Mouse (Mus musculus) fibroblast of lung, adult 2 months (primary cell): ENCODE measurements around the gene Afm.

Experiments
- DNase-seq: peaks from one replicate; pipeline ENCODE4 v3.0.0-alpha.2; 2011; ENCODE audit warnings: low read depth

Afm gene

DNA sequence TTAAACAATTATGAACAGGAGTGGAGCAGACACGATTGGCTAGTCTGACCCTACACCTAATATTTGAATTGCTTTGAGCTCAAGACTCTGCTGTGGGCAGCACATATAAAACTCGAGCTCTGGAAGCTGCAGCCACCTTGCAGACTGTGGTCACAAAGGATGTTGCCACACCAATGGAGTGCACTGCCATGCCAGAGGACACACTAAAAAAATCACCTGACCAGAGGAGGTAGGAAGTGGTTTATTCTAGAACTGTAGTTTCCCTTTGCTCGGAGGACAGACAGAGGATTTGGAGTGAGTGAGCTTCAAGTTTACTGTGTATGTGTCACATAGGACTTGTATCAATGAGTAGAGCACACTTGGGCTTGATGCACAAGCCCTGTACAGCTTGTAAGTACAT is 37.3 kb downstream of the Afm start:
- no peak for DNase-seq

DNA sequence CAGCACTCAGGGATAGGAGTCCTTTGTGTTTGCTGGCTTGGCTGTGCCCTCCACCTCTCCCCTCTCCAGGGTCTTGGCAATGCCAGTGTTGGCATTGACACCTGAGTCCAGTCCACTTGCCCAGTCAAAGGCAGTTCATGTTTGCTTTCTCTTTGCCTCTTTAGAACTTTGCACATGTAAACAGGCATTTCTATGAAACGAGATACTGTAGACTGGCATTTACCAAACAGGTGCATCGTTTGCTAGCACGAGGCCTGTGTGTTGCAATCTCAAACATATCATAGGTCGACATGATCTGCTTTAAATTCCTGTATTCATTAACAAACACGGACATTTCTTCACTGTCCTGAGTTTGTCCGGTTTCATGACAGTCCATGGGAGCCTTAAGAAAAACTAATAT is 42.0 kb downstream of the Afm start, which contains the start of gene 5830473C10Rik:
5830473C10Rik (plus strand) TSS at position 365 of the 400 bp plus-strand sequence.
- DNase-seq: no peak

DNA sequence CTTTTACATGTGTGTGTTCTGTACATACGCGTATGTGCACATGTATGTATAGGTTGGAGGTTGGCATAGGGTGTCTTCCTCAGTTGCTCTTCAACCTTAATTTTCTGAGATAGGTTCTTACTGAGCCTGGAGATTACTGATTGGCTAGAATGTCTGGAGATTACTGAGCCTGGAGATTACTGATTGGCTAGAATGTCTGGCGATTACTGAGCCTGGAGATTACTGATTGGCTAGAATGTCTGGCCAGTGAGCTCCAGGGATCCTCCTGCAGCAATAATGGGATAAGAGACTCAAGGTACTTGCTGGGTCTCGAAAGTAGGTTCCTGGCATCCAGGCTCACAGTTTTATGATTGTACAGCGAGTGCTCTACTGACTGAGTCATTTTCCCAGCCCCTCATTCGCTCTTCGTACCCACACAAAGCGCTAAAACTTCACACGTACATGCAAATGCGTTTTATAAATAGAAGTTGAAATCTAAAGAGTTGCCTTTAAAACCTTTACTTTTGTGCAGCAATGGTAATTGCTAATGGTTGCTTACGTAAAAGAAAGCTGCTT is 43.1 kb downstream of the Afm start:
- no peak for DNase-seq

DNA sequence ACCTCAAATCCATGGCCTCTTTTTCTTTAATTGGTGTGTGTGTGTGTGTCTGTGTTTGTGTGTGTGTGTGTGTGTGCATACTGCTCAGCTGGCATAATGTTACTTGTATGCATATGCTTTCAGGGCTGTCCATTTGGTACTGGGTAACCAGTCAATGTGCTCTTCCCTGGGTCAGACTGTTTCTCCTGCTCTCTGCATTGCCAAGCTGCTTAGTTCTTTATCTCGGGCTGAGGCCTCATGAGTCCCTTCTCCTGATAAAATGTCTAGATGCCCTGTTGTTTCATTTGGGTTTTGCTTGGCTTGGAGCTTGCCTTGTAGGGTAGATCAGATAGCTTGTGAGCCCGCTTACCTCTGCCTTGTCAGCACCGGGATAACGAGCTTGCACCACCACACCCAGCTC is 44.1 kb downstream of the Afm start:
- DNase-seq: no peak

DNA sequence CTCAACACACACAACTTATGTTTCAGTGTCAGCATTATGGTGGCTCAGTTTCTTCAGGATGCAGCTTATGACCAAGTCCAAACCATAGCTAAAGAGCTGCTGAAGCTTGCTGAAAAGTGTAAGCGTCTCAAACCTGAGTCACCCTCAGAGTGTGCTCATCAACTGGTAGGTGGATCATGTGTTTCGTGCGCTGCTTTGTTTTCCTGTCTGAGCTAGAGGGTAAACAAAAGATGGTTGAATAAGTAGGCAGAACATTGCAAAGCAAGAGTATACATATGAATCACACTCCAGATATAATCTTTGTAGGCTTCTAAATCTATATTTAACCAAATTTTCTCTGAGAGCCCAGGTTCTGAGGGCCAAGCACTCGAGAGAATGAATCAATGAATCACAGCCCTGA is 45.4 kb downstream of the Afm start:
- DNase-seq: no peak

DNA sequence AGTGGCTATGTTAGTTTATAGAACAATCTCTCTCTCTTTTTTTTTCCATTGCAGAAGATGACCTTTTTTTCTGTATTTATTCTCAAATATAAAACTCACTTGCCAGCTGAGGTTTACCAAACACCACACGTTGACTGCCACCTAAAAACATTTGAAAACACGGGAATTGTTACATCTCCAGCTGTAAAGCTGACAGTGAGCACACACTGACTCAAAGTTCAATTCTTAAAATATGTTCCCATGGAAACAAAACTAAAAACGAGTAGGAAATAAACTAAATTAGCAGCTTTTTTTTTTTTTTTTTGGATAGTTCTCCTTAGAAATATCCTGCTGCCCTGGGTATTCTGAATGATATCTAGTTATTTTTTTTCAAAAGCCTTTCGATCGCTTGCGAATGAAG is 46.5 kb downstream of the Afm start:
- no peak for DNase-seq

DNA sequence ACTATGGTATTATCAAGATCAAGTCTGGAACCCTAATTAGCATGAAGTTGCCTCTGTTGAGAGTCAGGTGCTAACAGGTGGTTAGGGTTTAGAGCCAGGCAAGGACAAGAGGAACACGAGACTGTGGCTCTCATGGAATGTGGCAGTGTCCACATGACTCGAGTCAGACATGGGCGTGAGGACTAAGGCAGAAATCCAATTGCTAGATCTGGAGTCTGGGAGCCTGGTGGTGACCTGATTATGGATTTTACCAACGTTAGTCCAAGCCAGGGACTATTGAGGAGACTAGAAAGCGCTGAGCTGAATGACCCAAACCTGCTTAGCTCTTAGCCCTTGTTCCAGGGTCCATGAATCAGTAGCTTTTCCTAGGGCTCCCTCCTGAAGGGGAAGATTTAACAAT is 49.1 kb downstream of the Afm start:
- DNase-seq: no peak

DNA sequence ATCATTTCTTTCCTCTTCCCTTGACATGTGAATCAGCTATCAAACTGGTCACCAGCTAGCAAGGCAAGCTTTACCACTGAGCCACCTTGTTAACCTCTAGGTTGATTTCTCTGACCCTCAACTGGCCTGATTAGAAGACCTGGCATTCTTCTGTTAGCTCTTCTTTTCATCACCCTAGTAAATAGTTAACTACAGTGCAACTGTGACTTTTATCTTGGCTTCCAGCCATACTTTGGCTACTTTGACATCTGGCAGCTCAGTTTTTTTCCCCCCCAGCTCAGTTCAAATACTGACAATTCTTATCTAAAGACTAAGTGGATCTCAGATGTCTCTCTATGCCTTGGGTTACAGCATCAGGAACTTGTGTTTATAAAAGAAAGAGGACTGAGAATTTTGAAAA is 49.6 kb downstream of the Afm start:
- no peak for DNase-seq

DNA sequence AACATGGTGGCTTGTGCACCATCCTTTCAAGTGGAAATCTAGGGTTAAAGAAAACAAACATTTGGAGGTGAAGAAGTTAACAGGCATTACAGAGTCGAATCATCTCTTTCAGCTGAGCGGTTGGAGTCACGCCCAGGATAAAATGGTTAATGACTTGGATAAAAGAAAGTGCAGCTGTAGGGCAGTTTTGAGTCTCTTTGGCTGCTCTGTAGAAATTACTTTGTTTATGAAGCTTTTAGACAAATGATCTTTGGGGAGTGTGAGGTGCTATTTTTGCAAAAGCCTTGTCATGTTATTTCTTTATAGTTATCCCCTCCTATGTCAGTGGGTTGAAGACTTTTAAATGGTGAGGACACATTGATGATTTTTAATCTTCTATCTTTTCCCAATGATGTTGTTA is 52.5 kb downstream of the Afm start:
- no peak for DNase-seq

DNA sequence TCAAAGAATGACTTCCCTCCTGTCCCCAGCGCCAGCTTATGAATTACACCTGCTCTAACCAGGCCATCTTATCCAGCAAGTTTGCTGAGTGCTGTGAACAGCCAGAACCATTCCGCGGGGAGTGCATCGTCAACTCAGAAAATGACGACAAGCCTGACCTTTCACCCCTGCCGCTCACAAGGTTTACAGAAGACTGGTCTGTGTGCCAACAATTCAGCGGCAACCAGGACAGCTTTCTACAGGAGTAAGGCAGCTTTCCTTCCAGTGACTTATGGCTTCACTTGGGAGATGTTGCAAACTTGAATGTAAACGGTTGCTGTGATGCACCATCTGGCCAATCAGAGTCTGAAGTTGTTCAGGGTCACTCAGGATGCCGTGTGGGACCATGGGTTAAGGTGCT is 59.0 kb downstream of the Afm start:
- DNase-seq: no peak

DNA sequence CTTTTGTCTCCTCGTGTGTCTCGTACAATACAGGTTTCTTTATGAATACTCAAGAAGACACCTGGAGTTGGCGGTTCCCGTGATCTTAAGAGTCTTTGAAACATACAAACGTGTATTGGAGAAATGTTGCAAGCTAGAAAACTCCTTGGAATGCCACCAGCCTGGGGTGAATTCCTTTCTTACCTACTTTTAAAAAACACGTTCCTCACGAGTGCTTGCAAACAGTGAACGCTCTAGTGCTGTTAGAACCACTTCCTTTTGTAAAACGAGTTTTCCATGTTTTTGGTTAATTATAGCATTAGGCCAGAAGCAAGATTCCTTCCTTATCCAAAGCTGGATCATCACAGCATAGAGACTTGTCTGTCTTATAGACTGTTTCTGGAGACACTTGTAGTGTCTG is 60.8 kb downstream of the Afm start:
- DNase-seq: no peak

DNA sequence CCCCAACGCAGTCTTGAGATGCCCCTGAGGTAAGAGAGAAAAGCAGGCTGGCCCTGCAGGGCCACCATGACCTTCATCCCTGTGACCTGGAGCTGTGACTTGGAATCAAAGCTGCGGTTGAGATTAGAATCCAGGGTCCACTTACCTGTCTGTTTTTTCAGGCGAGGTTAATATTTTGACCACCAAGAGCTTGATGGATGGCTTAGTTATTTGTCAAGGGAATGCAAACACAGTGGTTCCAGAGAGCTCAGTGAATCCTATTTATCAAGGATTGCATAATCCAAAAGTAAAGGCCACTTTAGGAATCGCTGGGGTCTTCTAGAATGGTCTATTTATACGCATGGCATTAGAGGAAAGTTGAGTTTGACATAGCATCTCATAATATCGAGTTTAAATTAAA is 63.4 kb downstream of the Afm start:
- no peak for DNase-seq

DNA sequence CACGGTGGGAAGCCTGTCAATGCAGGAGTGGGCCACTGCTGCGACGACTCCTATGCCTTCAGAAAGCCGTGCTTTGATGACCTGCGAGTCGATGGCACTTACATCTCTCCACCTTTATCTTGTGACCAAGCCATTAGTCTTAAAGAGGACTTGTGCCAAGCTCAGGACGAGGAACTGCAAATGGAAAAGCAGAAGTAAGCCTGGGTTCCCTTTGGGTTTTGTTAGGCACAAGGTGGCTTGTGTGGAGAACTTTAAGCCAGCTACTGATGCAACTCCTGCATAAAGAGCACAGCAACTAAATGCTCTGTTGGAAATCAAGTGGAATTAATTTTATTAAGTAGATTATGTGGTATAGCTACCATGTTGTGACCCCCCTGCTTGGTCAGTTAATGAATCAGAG is 66.1 kb downstream of the Afm start:
- DNase-seq: no peak

DNA sequence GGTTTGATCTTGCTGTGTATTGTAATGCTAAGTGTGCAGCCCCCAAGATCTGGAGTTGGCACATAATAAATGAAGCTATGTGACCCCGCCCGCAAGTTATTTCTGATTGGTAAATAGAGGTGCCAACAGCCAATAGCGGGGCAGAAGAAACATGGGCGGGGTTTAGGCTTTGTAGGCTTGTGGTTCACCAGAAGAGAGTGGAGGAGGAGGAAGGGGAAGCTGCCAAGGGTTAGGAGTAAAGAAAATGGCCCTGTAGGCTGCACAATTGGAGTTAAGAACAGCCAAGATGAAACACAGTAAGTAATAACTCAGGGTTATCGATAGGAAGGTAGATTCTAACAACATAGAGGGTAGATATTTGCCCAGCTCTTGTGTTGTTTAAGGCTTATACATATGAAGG is 67.8 kb downstream of the Afm start:
- DNase-seq: no peak

DNA sequence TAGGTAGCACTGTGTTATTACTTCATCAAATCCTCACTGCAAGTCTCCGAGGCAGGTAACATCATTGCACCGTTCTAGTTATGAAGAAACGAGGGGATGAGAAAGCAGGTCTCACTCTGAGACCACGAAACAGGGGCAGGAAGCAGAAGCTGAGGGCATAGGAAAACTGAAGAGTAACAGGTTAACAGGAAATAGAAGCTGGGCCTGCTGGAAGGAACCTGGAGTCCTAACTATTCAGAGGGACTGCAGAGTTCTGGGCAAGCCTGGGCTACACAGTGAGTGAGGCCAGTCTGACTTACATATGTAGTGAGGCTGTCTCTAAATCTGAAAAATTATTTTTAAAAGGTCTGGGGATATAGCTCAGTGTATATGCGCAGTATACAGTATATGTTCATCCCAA is 69.4 kb downstream of the Afm start:
- no peak for DNase-seq

DNA sequence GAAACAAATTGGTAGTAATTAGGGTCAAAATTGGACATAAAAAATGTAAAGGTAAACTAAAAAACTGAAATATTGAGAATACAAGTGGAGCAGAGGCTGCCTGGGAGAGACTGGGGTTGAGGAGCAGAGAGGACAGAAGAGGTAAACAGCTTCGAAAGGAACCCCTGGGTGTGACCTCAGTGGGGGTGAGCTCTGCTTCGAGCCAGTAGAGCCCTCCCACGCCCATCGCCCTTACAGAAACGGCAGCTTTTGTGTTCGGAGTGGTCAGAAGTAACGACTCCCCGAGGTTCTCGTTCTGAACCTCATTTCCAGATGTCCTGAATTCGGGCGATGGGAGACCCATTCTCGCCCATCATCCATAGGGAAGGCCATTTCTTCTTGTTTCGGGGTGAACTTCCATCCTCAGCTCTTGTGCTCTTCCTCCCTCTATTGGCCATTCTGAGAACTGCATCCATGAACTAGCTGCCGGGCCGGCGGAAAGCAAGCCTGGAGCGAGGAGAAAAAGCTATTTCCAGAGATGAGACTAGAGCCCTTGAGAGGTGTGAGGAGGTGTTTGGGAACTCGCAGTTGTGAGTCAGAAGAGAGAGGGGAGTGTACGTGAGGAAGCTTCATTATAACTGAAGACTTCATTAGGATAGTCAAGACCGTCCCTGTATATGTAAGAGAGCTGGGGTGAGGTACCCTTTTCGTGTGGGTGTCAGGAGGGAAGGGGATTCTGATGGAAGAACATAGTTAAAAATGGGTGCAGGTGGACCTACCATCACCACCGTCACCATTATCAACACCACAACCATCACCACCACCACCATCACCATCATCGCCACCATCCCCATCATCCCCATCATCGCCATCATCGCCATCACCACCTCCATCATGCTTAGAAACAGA is 70.2 kb downstream of the Afm start:
- peak; percentile 49 for DNase-seq

DNA sequence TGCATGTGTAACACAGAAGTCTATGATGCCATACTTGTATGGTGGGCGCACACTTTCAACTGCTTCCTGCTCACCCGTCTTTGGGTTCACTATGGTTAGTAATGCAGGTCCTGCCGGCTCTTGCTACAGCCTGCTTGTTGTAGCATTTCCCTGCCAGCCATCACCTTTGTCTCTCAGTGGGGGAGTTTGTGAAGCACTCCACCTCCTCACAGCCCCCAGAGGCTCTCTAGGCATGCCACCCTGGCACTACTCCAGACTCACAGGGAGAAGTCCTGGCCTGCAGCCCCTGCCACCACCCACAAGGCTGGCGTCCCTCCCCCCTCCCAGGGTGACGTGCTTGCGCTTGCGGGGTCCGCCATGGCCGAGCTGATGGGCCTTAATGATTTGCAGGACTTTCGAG is 71.9 kb downstream of the Afm start:
- DNase-seq: no peak

DNA sequence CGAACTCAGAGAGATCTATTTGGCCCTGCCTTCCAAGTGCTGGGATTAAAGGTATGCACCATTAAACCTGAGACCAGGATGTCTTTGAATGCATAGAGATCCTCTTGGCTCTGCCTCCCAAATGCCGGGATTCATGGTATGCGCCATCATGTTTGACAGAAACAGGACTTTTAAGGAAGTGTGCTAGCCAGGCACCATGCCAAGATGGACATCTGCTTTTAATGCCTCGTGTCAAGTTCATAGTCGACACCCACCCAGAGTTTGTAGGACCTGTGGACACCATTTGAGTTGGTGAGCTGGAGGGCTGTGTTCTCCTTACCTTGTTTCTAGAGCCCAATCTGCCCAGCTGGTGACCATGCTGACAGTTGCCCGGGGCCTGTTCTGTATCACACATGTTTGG is 73.2 kb downstream of the Afm start:
- no peak for DNase-seq

DNA sequence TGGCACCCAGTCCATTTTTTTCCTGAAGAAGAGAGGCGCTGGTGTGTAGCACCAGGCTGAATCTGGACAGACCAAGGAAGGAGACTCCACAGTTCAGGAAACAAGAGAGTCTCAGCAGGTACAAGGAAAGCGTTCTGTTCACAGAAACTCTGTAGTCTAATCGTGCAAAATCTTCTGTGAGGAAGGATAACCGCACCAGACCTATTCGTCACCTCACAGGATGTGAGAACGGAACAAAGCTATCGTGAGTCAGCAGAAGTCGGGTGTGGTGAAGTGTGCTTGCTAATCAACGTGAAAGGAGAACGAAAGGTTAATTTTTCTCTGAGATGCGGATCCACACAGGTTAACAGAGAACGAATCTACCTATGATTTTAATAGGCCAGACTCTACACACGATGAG is 76.2 kb downstream of the Afm start:
- no peak for DNase-seq

DNA sequence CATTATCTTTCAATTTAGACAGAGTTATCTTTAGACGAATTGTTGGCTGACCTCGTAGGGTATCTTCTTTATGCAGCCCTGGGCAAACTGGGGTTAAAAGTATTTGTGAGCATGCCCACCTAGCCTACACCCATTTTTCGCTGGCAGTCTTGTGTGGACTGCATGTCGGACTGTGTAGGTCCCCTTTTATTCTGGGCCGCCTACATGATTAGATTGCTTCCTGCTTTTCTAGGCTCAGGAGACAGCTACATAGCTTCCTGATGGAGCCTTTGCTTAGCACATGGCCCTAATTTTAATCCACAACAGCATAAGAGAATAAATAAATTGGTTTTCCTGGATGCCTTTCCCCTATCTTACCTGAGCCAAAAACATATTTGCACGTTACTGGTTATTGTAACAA is 77.4 kb downstream of the Afm start:
- DNase-seq: no peak

DNA sequence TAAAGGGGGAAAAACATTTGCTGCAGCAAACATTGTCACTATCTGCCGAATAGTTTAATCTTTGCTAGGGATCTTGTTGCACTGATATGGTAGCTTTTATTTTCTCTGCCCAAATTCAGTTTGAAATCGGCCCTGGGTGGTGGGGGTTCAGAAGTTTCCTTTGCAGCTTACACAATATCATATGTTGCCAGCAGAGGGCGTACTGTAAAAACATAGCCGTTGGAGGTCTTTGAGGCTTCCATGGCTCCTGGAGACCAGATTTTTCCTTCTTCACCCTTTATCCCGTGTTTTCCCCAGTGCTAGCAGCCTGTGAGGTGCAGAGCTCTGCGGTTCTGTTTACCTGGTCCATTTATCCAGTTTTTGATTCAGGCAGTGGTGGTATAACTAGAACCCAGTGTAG is 82.7 kb downstream of the Afm start:
- DNase-seq: no peak
